Mouse (Mus musculus) olfactory bulb, adult 2 months (tissue): ENCODE measurements at regions not wholly inside any gene's neighbourhood (a gene's known extent, or its start where the extent isn't known, plus 50 kb on each side); places are given as distances from the start of the nearest gene placed in this dataset.
"Not testable (repeated sequence)": the region's sequence is repeated elsewhere in the genome, so short reads cannot be mapped to it uniquely, and the experiment has no call there.

ENCODE experiments used
- H3K27ac ChIP-seq: fragments of 200-500 bp; 2 replicates; pipeline ENCODE4 v1.5.1; 2012; ENCODE audit warnings: low read depth, low read length; ENCODE audit not compliant: insufficient read depth
- H3K4me1 ChIP-seq: fragments of 200-500 bp; 2 replicates; pipeline ENCODE4 v1.6.1; 2012; ENCODE audit warnings: low read length; ENCODE audit not compliant: control insufficient read depth, insufficient read depth
- H3K4me3 ChIP-seq: fragments of 200-500 bp; 2 replicates; pipeline ENCODE4 v1.5.1; 2012; ENCODE audit warnings: mild to moderate bottlenecking, low read depth, low read length, moderate library complexity; ENCODE audit not compliant: insufficient read depth
- CTCF ChIP-seq: fragments of 200-500 bp; IDR thresholded peaks from 2 replicates; pipeline ENCODE4 v1.5.1; 2012; ENCODE audit warnings: low read depth, mild to moderate bottlenecking, low read length, moderate library complexity; ENCODE audit not compliant: insufficient read depth
- POLR2A ChIP-seq: fragments of 200-500 bp; IDR thresholded peaks from 2 replicates; pipeline ENCODE4 v1.6.1; 2012; ENCODE audit warnings: mild to moderate bottlenecking, low read depth, low read length, moderate library complexity; ENCODE audit not compliant: insufficient read depth
- whole genome bisulfite sequencing: fragments of 180-500 bp; shearing (Covaris S2); methylation state at CpG from one replicate; pipeline ENCODE4 v1.1.7; 2018; 5-methylcytosine and 5-hydroxymethylcytosine counted together

DNA sequence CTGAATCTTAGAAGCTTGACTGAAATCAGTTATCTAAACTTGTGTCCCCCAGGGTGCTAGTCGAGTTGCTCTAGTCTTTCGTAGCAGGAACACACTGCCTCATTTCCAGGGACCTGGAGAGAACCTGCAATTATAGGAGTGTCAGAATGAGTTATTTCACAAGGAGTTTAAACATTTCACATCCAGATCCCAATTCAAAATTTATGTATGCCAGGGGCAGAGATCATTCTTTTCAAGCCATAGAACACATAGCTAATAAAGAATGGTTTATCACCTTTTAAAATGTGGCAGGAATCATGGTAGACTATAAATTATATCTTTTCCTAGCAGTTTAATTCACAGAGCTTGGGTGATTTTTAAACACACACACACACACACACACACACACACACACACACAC lies 358.6 kb upstream of the Dab2 start:
- Histone ChIP-seq H3K4me3 (no peak overlapping the region), H3K4me1 (no peaks in the 10 kb centered on the region), H3K27ac (no peak overlapping the region)
- 68% methylated on average over 2 of the region's 2 CpGs for WGBS
- TF ChIP-seq CTCF (no peak), POLR2A (no peak)

DNA sequence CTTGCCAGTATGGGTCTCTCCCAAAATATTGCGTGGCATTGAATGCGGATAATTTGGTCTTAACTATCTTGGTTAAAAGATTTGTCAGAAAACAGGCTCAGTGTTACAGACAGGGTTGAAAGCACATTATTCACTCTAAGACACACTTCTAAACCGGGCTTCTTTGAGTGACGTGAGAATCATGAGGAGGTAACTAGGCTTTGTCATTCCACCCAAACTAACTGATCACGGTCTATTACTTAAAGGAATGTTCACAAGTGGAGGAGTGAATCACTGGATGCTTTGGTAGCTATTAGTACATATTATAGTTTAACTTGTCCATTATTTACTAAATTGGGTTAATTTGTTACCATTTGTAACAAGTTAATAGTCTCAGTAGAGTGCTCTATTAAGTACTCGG lies 352.9 kb upstream of the Dab2 start:
- Histone ChIP-seq H3K4me3 (no peak overlapping the region), H3K27ac (no peak overlapping the region), H3K4me1 (no peaks in the 10 kb centered on the region)
- TF ChIP-seq POLR2A = no peak
- TF ChIP-seq CTCF = no peak
- 83% methylated on average over 6 of the region's 6 CpGs for WGBS

DNA sequence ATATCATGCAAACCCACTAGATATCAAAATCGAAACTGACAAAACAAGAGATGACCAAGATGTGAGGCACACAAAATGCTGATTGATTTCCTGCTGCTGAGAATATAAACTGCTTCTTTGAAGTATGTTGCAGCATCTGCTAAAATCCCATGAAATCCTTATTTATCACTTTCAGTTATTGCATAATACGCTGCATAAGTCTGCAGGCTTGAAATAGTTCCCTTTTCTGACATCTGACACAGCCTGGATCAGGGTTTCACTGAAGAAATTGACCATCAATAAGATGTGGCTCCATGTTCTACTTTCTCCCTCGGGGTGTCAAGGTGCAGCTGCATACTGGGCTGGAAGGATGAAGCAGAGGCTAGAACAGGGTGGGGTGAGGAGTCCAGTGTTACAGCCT lies 348.7 kb upstream of the Dab2 start:
- 80% methylated on average over 3 of the region's 3 CpGs for WGBS
- no peak overlapping the region for H3K27ac ChIP-seq
- no peaks in the 10 kb centered on the region for H3K4me1 ChIP-seq
- H3K4me3 ChIP-seq = no peak overlapping the region
- TF ChIP-seq CTCF = no peak
- no peak for TF ChIP-seq POLR2A

DNA sequence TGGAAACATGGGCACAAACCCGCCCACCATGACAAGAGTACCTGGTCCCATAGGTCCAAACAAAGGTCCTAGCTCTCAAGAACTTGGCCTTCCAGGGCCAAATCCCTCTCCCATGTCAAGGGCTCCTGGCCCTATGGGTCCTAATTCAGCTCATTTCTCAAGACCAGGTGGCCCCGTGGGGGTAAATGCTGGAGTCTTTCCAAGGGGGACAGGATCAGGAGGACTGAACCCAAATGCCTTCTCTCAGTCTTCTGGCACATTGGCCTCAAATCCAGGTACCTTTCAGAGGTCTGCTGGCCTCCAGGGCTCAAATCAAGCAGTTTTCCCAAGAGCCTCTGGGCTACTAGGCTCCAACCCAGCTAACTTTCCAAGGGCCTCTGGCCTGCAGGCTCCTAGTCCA lies 347.9 kb upstream of the Dab2 start:
- not testable (repeated sequence) for H3K4me1 ChIP-seq, H3K4me3 ChIP-seq, H3K27ac ChIP-seq
- WGBS = 97% methylated on average over 2 of the region's 2 CpGs

DNA sequence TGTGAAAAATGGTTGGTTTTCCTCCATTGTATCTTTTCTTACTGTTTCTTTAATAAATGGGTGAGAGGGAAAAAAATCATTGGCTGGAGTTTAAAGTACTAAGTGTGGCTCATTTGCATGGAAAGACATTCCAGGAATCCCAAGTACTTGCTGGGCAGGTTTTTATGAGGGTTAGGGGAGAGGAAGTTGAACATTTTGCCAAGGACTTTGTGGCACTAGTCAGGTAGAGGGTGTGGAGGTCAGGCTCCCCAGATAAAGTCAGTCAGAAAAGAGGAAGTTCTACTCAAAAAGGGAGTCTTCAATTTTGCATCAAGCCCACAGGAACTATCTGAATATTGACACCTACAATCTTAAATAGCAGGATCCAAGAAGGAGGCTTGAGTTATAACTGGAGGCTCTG lies 346.5 kb upstream of the Dab2 start:
- TF ChIP-seq CTCF (no peak), POLR2A (no peak)
- H3K4me1 ChIP-seq = no peaks in the 10 kb centered on the region

DNA sequence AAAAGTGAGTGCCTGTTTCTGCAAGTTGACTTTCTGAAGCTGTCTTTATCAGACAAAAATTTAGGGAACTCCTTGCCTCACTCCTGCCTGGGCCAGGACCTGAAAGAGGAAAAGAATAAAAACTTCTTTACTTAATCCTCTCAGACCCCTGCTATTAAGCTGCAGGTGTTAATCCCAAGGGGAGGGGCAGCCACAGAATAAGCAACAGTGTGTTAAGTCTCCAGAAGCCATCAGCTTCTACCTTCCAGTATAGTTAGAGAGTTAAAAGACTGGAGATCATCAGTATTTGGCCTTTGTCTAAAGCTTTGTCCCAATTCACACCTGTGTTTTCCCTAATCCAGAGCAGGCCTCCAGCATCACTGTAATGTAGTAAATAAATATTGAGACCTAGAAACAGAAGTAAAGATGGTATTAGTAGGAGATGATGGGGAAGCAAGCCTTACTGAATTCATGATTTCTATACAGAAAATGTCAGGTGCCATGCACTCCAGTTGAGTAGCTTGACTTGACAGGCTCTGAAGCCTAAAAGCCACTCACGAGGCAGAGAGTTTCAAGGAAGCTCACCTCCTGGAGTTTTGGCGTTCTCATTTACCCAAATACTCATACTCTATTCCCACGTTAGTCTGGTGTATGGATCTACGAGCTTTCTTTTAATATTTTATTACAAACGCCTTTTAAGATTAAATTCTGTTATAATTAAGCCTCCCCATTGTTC lies 308.1 kb upstream of the Dab2 start:
- 46% methylated on average over 5 of the region's 5 CpGs for WGBS
- H3K4me1 ChIP-seq = no peaks in the 10 kb centered on the region
- no peak overlapping the region for H3K27ac ChIP-seq
- TF ChIP-seq CTCF (no peak), POLR2A (no peak)
- no peak overlapping the region for H3K4me3 ChIP-seq

More for the DNA sequence above, 346.5 kb upstream of the Dab2 start:
- Histone ChIP-seq H3K4me3 (no peak overlapping the region), H3K27ac (no peak overlapping the region)

DNA sequence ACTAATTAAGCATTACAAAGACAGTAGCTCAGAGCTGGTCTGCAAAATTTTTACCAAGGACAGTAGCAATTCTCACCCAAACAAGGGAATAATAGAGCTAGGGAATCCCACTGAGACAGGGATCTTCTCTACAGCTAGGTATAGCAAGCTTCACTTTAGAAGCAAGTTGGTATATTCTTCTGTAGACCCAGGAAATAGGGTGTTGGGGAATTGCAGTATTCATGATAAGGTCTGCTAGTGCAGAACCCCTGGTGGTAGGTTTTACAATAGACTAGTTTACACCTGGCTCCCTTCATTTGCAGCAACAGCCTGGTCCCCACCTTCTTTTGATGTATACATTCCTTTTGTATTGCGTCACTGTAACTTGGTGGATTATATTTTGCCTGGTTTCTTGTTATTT lies 307.4 kb upstream of the Dab2 start:
- H3K27ac ChIP-seq, H3K4me3 ChIP-seq, H3K4me1 ChIP-seq: not testable (repeated sequence)
- WGBS = 97% methylated on average over 1 of the region's 1 CpGs

DNA sequence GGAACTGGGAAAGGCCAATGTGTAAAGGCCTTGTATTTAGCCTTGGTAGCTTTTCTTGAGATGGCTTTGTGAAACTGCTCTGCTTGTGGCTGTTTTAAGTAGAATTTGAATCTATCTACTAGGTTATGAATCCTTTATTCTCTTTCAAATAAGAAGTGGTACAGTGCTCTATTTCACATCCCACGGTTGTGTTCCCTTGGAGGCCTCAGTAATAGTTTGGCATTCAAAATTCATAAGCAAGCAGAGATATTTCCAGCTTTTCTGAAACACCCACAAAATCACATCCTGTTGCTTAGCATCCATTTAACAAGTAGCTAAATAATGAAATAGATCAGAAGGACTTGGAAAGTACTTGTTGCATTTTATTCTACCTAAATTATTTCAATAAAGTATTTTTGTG lies 298.8 kb upstream of the Dab2 start:
- Histone ChIP-seq H3K4me1 (no peaks in the 10 kb centered on the region), H3K27ac (no peak overlapping the region), H3K4me3 (no peak overlapping the region)
- 77% methylated on average over 1 of the region's 1 CpGs for WGBS
- TF ChIP-seq POLR2A = no peak

DNA sequence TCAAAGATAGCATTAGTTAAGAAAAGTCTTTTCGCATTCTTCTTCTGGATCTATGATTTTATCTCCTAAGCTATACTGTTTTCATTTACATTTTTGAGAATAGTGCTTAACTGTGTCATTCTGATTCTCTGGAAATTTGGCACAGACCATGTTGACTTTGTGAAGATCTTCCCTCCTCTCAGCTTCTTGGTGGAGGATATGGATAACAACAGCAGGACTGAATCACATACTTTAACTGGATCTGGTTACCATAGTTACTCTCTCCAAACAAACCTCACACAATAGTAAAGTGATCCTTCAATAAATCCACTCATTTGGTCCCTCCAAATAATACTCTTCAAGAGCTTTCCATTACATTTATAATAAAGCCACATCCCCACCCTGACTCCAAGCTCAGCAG lies 298.2 kb upstream of the Dab2 start:
- H3K4me1 ChIP-seq = no peaks in the 10 kb centered on the region
- TF ChIP-seq POLR2A (no peak), CTCF (no peak)
- WGBS = 94% methylated on average over 1 of the region's 1 CpGs
- H3K4me3 ChIP-seq = no peak overlapping the region
- H3K27ac ChIP-seq = no peak overlapping the region

DNA sequence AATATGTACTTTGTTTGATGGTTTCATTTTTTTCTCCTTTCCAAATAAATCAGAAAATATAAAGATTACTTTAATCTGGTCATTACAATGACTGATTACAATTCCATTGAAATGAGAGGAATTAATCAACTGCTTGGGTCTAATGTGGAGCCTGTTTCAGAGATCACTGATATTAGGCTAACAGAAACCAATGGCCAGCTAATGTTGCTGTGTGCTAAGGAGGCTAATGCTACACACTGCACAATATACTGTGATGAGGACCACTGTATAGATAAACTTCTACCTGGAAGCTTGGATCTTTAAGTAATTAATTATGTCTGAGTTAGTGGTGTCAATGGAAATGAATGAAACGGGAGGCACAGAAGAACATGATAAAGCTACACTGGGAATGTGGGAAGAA lies 284.6 kb upstream of the Dab2 start:
- no peaks in the 10 kb centered on the region for H3K4me1 ChIP-seq
- 68% methylated on average over 1 of the region's 1 CpGs for WGBS
- H3K27ac ChIP-seq = no peak overlapping the region
- TF ChIP-seq POLR2A (no peak), CTCF (no peak)
- no peak overlapping the region for H3K4me3 ChIP-seq

DNA sequence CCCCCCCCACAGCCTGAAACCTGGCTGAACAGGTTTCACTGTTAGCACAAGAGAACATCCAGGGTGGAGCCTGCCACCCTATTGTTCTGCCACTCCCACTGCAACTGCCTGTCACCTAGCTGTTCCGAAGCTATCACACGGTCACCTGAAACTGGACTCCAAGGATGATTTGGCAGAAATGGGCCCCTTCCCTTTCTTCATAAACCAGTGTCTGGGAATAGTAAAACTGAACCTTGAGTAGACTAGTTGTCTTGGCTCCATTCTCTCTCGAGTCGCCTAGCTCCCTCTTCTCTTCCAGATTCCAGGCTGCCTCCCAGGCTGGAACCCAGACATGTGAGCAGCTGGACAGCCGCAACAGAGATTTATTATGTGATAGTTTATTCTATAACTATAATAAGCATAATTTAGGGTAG lies 282.9 kb upstream of the Dab2 start:
- Histone ChIP-seq H3K27ac (no peak overlapping the region), H3K4me1 (no peaks in the 10 kb centered on the region), H3K4me3 (no peak overlapping the region)
- TF ChIP-seq POLR2A = no peak
- no peak for TF ChIP-seq CTCF
- 74% methylated on average over 5 of the region's 5 CpGs for WGBS
